Mouse (Mus musculus): ENCODE results near the gene Ccl2.

DNA sequence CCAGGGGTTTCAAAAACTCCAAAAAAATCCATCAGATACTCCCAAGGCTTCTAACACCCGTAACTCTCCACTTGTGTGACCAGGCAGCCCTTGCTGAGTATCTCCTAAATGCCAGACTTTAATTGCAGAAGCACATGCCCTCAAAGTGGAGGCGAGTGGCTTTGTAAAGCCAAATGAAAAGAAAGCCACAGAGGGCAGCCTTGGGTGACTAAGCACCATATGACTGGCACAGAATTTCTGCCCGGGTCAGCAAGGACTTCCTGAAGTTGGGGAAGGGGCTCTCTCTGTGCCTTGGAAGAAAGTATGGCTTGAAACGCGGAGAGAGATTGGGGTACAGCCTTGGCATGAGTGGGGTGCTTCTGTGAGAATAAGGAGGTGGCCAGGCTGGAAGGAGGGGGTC is 38.3 kb upstream of the Ccl2 start:
- TF ChIP-seq POLR2A (IDR thresholded peaks at IDR 0.05; ENCODE audit: insufficient read depth, low read depth, low read length) = no peak
- no peak for TF ChIP-seq CTCF (IDR thresholded peaks at IDR 0.05; ENCODE audit: insufficient read depth, low read depth, low read length)
